Mouse (Mus musculus): ENCODE results near the gene Agfg1. TPM values are rescaled to one million over a fixed set of nuclear protein-coding genes. Genes with fewer than 3 reads are reported as not detected.

The Agfg1 gene
- polyA plus RNA-seq, 1 experiment from 2014 or later, result 25.4 TPM

DNA sequence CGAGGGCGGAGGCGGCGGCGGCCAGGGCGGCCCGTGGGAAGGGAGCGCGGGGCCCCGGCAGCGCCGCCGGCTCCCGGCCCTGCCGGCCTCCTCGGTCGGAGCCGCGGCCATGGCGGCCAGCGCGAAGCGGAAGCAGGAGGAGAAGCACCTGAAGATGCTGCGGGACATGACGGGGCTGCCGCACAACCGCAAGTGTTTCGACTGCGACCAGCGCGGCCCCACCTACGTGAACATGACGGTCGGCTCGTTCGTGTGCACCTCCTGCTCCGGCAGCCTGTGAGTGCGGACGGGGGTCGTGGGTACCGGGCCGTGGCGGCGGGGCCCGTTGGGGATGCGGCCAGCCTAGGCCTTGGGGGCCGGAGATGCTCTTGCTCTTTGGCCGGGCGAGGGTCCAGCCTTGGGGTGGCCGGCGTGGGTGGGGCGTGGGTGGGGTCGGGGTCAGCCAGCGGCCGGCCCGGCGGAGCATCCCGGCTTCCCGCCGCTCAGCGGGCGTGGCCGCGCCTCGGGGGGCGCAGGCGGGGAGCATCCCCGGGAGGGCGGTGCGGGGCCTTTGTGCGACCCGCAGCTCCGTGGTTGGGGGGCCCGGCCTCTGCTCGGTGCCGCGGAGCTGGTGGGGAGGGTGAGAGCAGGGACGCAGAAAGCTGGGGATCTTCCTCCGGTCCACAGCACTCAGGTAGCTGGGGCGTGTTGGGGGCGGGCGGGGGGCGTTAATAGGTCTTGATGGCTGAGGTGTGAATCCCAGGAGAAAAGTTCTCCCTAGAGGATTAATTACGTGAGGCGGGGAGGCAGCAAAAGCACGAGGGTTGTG lies 535 bp downstream of the Agfg1 start:
- Histone ChIP-seq H3K4me3 (peak overlapping the region; percentile 96), H3K27me3 (no peaks in the 10 kb centered on the region), H3K9me3 (replicated peaks) (no peaks in the 10 kb centered on the region), H3K36me3 (no peaks in the 10 kb centered on the region), H3K27ac (peak overlapping the region; percentile 81), H3K4me2 (peak overlapping the region; percentile 87), H3K9ac (peak overlapping the region; percentile 79), H3K4me1 (replicated peaks) (peaks cover 32% of the 10 kb centered on the region)
- WGBS, result under 1% methylated on average over 67 of the region's 86 CpGs
- ATAC-seq (replicated peaks; ENCODE audit: insufficient number of reproducible peaks, insufficient read depth, low FRiP score, low read depth), result peak; percentile 54

- Histone ChIP-seq H3K4me1 (replicated peaks) (peaks cover 8% of the 10 kb centered on the region), H3K4me3 (no peak overlapping the region), H3K27ac (no peak overlapping the region), H3K4me2 (no peak overlapping the region), H3K9me3 (replicated peaks) (no peaks in the 10 kb centered on the region), H3K27me3 (no peaks in the 10 kb centered on the region), H3K36me3 (no peaks in the 10 kb centered on the region), H3K9ac (no peak overlapping the region)
- WGBS, result 70% methylated on average over 5 of the region's 5 CpGs
- ATAC-seq (replicated peaks; ENCODE audit: insufficient number of reproducible peaks, insufficient read depth, low FRiP score, low read depth), result no peak
Measured at GRCm38 (mm10) chr1:82855729-82856128, 16.4 kb downstream of the Agfg1 start.

GRCm38 (mm10) chr1:82858236-82858635 lies 19.0 kb downstream of the Agfg1 start:
- no peak overlapping the region for H3K9ac ChIP-seq
- H3K4me1 ChIP-seq (replicated peaks), result peaks cover under 1% of the 10 kb centered on the region; the same call in 1 of the 2 replicates
- no peak overlapping the region for H3K4me3 ChIP-seq
- no peaks in the 10 kb centered on the region for H3K27me3 ChIP-seq
- H3K36me3 ChIP-seq, result 0 out of 2 replicates have a peak, but pooled peaks cover 3% of the 10 kb centered on the region
- H3K4me2 ChIP-seq, result no peak overlapping the region
- no peaks in the 10 kb centered on the region for H3K9me3 ChIP-seq (replicated peaks)
- no peak for ATAC-seq (replicated peaks; ENCODE audit: insufficient number of reproducible peaks, insufficient read depth, low FRiP score, low read depth)
- no peak overlapping the region for H3K27ac ChIP-seq

- Histone ChIP-seq H3K9ac (no peak overlapping the region), H3K9me3 (replicated peaks) (no peaks in the 10 kb centered on the region), H3K4me2 (no peak overlapping the region), H3K27me3 (no peaks in the 10 kb centered on the region), H3K4me1 (replicated peaks) (peaks cover 4% of the 10 kb centered on the region; the same call in 1 of the 2 replicates), H3K36me3 (0 out of 2 replicates have a peak, but pooled peaks cover 3% of the 10 kb centered on the region), H3K27ac (no peak overlapping the region), H3K4me3 (no peak overlapping the region)
- whole genome bisulfite sequencing, result 93% methylated on average over 4 of the region's 4 CpGs
- no peak; the same call in 1 of the 2 replicates for ATAC-seq (replicated peaks; ENCODE audit: insufficient number of reproducible peaks, insufficient read depth, low FRiP score, low read depth)
Measured at GRCm38 (mm10) chr1:82860391-82860790, 21.1 kb downstream of the Agfg1 start.

DNA sequence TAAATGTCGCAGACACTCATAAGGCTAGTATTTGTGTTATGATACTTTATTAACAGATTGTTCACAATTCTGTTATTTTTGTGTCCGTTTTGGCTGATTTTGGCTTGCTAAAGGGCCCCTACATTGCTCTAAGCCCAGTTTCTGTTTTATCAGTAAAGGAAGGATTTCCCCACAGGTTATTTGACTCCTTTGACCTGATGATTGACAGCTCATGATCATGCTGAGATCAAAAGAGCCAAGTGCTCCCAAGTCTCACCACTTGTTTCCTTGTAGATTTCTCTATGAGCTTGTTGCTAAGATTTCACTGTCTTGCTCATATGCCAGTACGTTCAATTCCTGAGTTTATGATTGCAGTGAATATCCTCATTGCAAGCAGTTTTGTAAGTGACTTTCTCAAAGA lies 30.9 kb downstream of the Agfg1 start:
- no peak for ATAC-seq (replicated peaks; ENCODE audit: insufficient number of reproducible peaks, insufficient read depth, low FRiP score, low read depth)
- whole genome bisulfite sequencing, result 80% methylated on average over 3 of the region's 3 CpGs
- H3K36me3 ChIP-seq, result 0 out of 2 replicates have a peak, but pooled peaks cover 6% of the 10 kb centered on the region
- H3K9ac ChIP-seq, result no peak overlapping the region
- H3K9me3 ChIP-seq (replicated peaks), result no peaks in the 10 kb centered on the region
- H3K27ac ChIP-seq, result no peak overlapping the region
- no peaks in the 10 kb centered on the region for H3K27me3 ChIP-seq
- H3K4me1 ChIP-seq (replicated peaks), result peaks cover 8% of the 10 kb centered on the region
- no peak overlapping the region for H3K4me2 ChIP-seq
- no peak overlapping the region for H3K4me3 ChIP-seq

- Histone ChIP-seq H3K9ac (no peak overlapping the region), H3K4me1 (replicated peaks) (no peaks in the 10 kb centered on the region), H3K4me2 (no peak overlapping the region), H3K27ac (no peak overlapping the region), H3K36me3 (peaks cover 32% of the 10 kb centered on the region), H3K27me3 (no peaks in the 10 kb centered on the region), H3K9me3 (replicated peaks) (no peaks in the 10 kb centered on the region), H3K4me3 (no peak overlapping the region)
- no peak for ATAC-seq (replicated peaks; ENCODE audit: insufficient number of reproducible peaks, insufficient read depth, low FRiP score, low read depth)
- whole genome bisulfite sequencing, result 71% methylated on average over 2 of the region's 2 CpGs
Measured at GRCm38 (mm10) chr1:82879172-82879571, 39.9 kb downstream of the Agfg1 start.

DNA sequence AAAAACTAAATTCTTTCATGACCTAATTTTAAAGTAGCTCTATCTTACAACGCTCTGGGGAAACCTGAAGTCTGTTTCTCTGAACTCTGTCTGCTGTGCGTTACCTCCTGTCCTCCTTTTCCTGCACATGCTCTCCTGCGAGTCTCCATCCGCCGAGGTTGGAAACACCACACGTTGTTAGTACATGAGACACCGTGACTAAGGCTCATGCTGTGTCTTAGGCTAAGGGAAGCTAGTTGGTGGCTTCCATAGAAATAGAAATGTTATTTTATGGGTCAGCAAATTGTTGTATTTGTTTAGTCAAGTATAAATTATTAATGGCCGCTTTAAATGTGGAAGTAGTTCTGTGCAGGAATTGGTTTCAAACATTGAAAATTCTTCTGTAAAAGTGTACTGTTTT lies 40.9 kb downstream of the Agfg1 start:
- Histone ChIP-seq H3K36me3 (peaks cover 29% of the 10 kb centered on the region), H3K9me3 (replicated peaks) (no peaks in the 10 kb centered on the region), H3K27me3 (no peaks in the 10 kb centered on the region), H3K4me2 (no peak overlapping the region), H3K9ac (no peak overlapping the region), H3K4me1 (replicated peaks) (no peaks in the 10 kb centered on the region), H3K27ac (no peak overlapping the region), H3K4me3 (no peak overlapping the region)
- WGBS, result 84% methylated on average over 8 of the region's 8 CpGs
- no peak for ATAC-seq (replicated peaks; ENCODE audit: insufficient number of reproducible peaks, insufficient read depth, low FRiP score, low read depth)

GRCm38 (mm10) chr1:82893269-82893668 lies 54.0 kb downstream of the Agfg1 start:
- H3K9ac ChIP-seq, result no peak overlapping the region
- 95% methylated on average over 7 of the region's 7 CpGs for WGBS
- no peaks in the 10 kb centered on the region for H3K9me3 ChIP-seq (replicated peaks)
- no peaks in the 10 kb centered on the region for H3K4me1 ChIP-seq (replicated peaks)
- H3K27me3 ChIP-seq, result no peaks in the 10 kb centered on the region
- H3K27ac ChIP-seq, result no peak overlapping the region
- no peak overlapping the region for H3K4me3 ChIP-seq
- peaks cover 37% of the 10 kb centered on the region for H3K36me3 ChIP-seq
- no peak for ATAC-seq (replicated peaks; ENCODE audit: insufficient number of reproducible peaks, insufficient read depth, low FRiP score, low read depth)
- no peak overlapping the region for H3K4me2 ChIP-seq

DNA sequence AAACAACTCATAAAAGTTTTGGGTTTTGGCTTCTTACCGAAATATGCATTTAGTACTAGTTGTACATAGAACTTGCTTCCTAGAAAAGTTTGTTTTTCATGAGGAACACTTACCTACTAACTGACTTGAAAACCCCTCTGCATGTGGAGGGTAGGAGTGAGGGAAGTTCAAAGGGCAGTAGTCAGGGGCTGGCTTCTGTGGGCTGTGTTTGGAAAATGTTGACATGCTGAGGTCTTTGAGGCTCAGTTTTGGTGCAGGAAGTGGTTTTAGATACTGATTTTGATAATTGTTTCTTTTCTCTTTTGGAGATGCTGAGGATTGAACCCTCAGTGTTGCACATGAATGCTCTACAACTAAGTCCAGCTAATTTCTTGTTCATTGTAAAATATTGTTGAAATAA lies 61.3 kb downstream of the Agfg1 start:
- H3K4me2 ChIP-seq, result no peak overlapping the region
- no peaks in the 10 kb centered on the region for H3K4me1 ChIP-seq (replicated peaks)
- no peak overlapping the region for H3K4me3 ChIP-seq
- no peaks in the 10 kb centered on the region for H3K9me3 ChIP-seq (replicated peaks)
- H3K27me3 ChIP-seq, result no peaks in the 10 kb centered on the region
- H3K27ac ChIP-seq, result no peak overlapping the region
- ATAC-seq (replicated peaks; ENCODE audit: insufficient number of reproducible peaks, insufficient read depth, low FRiP score, low read depth), result no peak
- WGBS, result 85% methylated on average over 1 of the region's 1 CpGs
- H3K9ac ChIP-seq, result no peak overlapping the region
- peaks cover 24% of the 10 kb centered on the region for H3K36me3 ChIP-seq

DNA sequence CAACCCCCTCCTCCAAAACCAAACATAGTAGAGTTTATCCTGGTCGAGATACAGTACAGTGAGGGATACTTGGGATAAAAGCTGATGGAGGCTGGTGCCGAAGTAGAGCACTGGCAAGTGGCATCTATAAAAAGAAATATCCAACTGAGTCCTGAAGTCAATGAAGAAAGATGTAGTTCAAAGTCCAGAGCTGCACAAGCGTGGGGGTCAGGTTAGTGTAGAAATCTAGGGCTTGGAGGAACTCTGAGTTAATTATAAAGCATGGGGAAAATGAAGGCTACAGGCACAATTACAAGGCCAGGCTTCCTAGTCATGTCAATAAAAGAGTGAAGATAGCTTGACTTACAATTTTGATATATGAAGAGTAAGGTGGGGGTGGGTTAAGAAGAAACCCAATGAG lies 61.9 kb downstream of the Agfg1 start:
- H3K27ac ChIP-seq, result no peak overlapping the region
- WGBS, result 82% methylated on average over 3 of the region's 3 CpGs

GRCm38 (mm10) chr1:82905886-82906285 lies 66.6 kb downstream of the Agfg1 start:
- ATAC-seq (replicated peaks; ENCODE audit: insufficient number of reproducible peaks, insufficient read depth, low FRiP score, low read depth), result no peak
- Histone ChIP-seq H3K9ac (no peak overlapping the region), H3K4me3 (no peak overlapping the region), H3K4me2 (no peak overlapping the region), H3K9me3 (replicated peaks) (no peaks in the 10 kb centered on the region), H3K27ac (no peak overlapping the region), H3K4me1 (replicated peaks) (0 out of 2 replicates have a peak, but pooled peaks cover 2% of the 10 kb centered on the region), H3K36me3 (peaks cover 15% of the 10 kb centered on the region), H3K27me3 (no peaks in the 10 kb centered on the region)
- 57% methylated on average over 3 of the region's 3 CpGs for WGBS

More for the DNA sequence above, 61.9 kb downstream of the Agfg1 start:
- no peak overlapping the region for H3K4me2 ChIP-seq
- H3K9me3 ChIP-seq (replicated peaks), result no peaks in the 10 kb centered on the region
- no peak for ATAC-seq (replicated peaks; ENCODE audit: insufficient number of reproducible peaks, insufficient read depth, low FRiP score, low read depth)
- peaks cover 24% of the 10 kb centered on the region for H3K36me3 ChIP-seq
- H3K4me1 ChIP-seq (replicated peaks), result 0 out of 2 replicates have a peak, but pooled peaks cover 1% of the 10 kb centered on the region
- no peak overlapping the region for H3K4me3 ChIP-seq
- H3K27me3 ChIP-seq, result no peaks in the 10 kb centered on the region
- no peak overlapping the region for H3K9ac ChIP-seq

DNA sequence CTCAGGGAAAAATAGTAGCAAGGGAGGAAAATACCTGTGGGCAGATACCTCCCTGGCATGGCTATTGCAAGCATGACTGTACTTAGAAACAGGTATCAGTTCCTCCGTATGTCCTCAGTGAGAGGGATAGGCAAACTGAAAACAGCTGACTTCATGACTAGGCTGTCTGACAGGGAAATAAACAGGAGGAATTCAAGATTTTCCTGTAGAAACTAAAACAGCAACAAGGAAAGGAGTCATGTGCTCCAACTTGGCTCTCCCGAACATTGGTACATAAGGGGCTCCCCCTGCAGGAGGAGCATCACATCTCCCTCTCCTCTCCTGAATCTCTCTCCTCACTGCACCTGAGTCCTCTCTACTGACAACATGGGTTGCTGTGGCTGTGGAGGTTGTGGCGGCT lies 73.7 kb downstream of the Agfg1 start, which contains the start of gene A030005L19Rik:
A030005L19Rik (plus strand) TSS at position 301 of the 400 bp plus-strand sequence.
- WGBS, result 80% methylated on average over 3 of the region's 3 CpGs

More for the DNA sequence above, 73.7 kb downstream of the Agfg1 start, which contains the start of gene A030005L19Rik:
- no peaks in the 10 kb centered on the region for H3K27me3 ChIP-seq
- H3K4me1 ChIP-seq (replicated peaks), result no peaks in the 10 kb centered on the region
- no peak within 1 kb of the TSS for H3K27ac ChIP-seq
- no peak for ATAC-seq (replicated peaks; ENCODE audit: insufficient number of reproducible peaks, insufficient read depth, low FRiP score, low read depth)
- no peaks in the 10 kb centered on the region for H3K9me3 ChIP-seq (replicated peaks)
- no peak within 1 kb of the TSS for H3K9ac ChIP-seq
- no peaks in the 10 kb centered on the region for H3K36me3 ChIP-seq
- H3K4me3 ChIP-seq, result no peak within 1 kb of the TSS
- no peak within 1 kb of the TSS for H3K4me2 ChIP-seq
